Mouse (Mus musculus): Measurements from ENCODE around the gene Vstm2a. TPM values are rescaled to one million over a fixed set of nuclear protein-coding genes. Genes with fewer than 3 reads are reported as not detected.

The Vstm2a gene
- polyA plus RNA-seq (2014; fragmentation: Illumina TruSeq; extraction: RNeasy Lipid Tissue Mini Kit (QIAGEN cat#74804); ENCODE audit: low read depth, low replicate concordance) = 0.93 TPM

DNA sequence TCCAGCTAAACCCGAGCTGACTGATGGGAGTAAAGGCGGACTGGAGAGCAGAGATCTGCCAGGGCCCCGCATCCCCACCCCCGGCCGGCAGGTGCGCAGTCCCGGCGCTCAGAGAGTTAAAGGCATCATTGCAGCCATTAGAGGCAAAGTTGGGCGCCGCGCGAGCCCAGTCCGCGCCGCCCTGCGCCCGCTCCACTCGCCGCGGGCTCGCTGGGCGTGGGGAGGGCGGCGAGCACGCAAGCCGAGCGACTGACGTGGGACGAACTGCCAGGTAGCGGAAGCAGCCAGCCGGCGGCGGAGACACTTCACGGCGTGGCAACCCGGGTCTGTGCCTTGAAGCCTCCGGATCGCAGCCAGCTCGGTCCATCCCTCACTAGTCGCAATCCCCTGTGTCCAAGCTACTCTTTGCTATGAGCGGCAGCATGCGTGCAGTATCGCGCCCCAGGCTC is at the start of gene Vstm2a:
Gene Vstm2a (plus strand): TSS at position 252 of the 449 bp plus-strand sequence.

All from adrenal gland, adult 10 weeks (tissue).